Mouse (Mus musculus) thymus, postnatal 0 days (tissue): ENCODE data around the gene Rtn4rl1. TPM values are rescaled to one million over a fixed set of nuclear protein-coding genes. Genes with fewer than 3 reads are reported as not detected.

Source experiments
- DNase-seq: peaks from one replicate; pipeline ENCODE4 v3.0.0-alpha.2; 2015; ENCODE audit warnings: low spot score
- polyA plus RNA-seq: library from polyadenylated mRNA; unstranded; fragments of >200 nt; fragmentation: Nextera tagmentation; extraction: Ambion mirVana; gene quantifications from 2 replicates; pipeline ENCODE4 v1.2.1, GENCODE M21; 2015

Gene Rtn4rl1
- 7.8 and 8.1 TPM in 2 replicates for polyA plus RNA-seq

- peak; percentile 82 for DNase-seq
Measured at GRCm38 (mm10) chr11:75193256-75194071, at the start of gene Rtn4rl1. TSS of gene Rtn4rl1 (plus strand) at chr11:75193783.

- no peak for DNase-seq
Measured at GRCm38 (mm10) chr11:75145841-75146240, 47.7 kb upstream of the Rtn4rl1 start.

- DNase-seq: no peak
Measured at GRCm38 (mm10) chr11:75147106-75147845, 46.3 kb upstream of the Rtn4rl1 start.

GRCm38 (mm10) chr11:75147846-75148168, 45.8 kb upstream of the Rtn4rl1 start:
- DNase-seq: no peak

- no peak for DNase-seq
Measured at GRCm38 (mm10) chr11:75148332-75149035, 45.1 kb upstream of the Rtn4rl1 start.

GRCm38 (mm10) chr11:75150346-75150745, 43.2 kb upstream of the Rtn4rl1 start:
- no peak for DNase-seq

- DNase-seq: no peak
Measured at GRCm38 (mm10) chr11:75152603-75153557, 40.7 kb upstream of the Rtn4rl1 start.

GRCm38 (mm10) chr11:75154053-75154585, 39.5 kb upstream of the Rtn4rl1 start:
- DNase-seq: peak; percentile 39

- no peak for DNase-seq
Measured at GRCm38 (mm10) chr11:75155985-75156384, 37.6 kb upstream of the Rtn4rl1 start.

- no peak for DNase-seq
Measured at GRCm38 (mm10) chr11:75156416-75156815, 37.2 kb upstream of the Rtn4rl1 start.

- no peak for DNase-seq
Measured at GRCm38 (mm10) chr11:75157037-75157436, 36.5 kb upstream of the Rtn4rl1 start.

- no peak for DNase-seq
Measured at GRCm38 (mm10) chr11:75157901-75158300, 35.7 kb upstream of the Rtn4rl1 start.

GRCm38 (mm10) chr11:75158432-75158831, 35.2 kb upstream of the Rtn4rl1 start:
- no peak for DNase-seq

GRCm38 (mm10) chr11:75159564-75159963, 34.0 kb upstream of the Rtn4rl1 start:
- DNase-seq: peak; percentile 29

- DNase-seq: no peak
Measured at GRCm38 (mm10) chr11:75160954-75161353, 32.6 kb upstream of the Rtn4rl1 start.

GRCm38 (mm10) chr11:75161417-75162008, 32.1 kb upstream of the Rtn4rl1 start:
- no peak for DNase-seq

GRCm38 (mm10) chr11:75162591-75163080, 30.9 kb upstream of the Rtn4rl1 start:
- DNase-seq: no peak

- DNase-seq: no peak
Measured at GRCm38 (mm10) chr11:75163379-75163778, 30.2 kb upstream of the Rtn4rl1 start.

GRCm38 (mm10) chr11:75164051-75164450, 29.5 kb upstream of the Rtn4rl1 start:
- no peak for DNase-seq

GRCm38 (mm10) chr11:75164750-75165149, 28.8 kb upstream of the Rtn4rl1 start:
- DNase-seq: no peak
